Mouse (Mus musculus): Measurements from ENCODE around the gene Nrgn.

DNA sequence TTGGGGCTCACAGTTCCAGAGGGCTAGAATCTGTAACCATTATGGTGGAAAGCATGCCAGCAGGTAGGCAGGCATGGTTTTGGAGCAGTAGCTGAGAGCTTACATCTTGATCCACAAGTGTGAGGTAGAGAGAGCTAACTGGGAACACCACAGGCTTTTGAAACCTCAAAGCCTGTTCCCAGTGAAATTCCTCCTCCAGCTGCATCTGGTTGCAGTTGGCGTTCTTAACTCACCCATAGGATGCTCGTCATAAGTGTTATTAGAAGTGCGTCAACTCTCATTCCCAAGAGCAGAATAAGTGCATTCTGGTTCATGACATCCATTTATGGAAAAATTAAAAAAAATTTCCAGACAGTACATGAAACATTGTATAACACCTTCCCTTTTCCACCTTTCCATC lies 41.0 kb upstream of the Nrgn start:
- no peak for TF ChIP-seq CTCF (IDR thresholded peaks at IDR 0.05; ENCODE audit: borderline replicate concordance, insufficient read depth, low read length)
- no peak for TF ChIP-seq POLR2A (IDR thresholded peaks at IDR 0.05; ENCODE audit: low read depth, low read length)

Measured in embryonic fibroblast, embryonic 13.5 days (primary cell).